Mouse (Mus musculus): ENCODE results near the gene Ndufb2. TPM values are rescaled to one million over a fixed set of nuclear protein-coding genes. Genes with fewer than 3 reads are reported as not detected.

Ndufb2 gene
- total RNA-seq (2012; rRNA removed) (137 and 144 TPM in 2 replicates), polyA plus RNA-seq (2012; ENCODE audit: insufficient read depth in 1 of 2, insufficient read length in 2 of 2, low read depth in 1 of 2, low replicate concordance in 2 of 2, missing spikeins in 1 of 2) (10 to 100 TPM in 1 of 2 experiments, not detected in 1; 80.0 TPM)

DNA sequence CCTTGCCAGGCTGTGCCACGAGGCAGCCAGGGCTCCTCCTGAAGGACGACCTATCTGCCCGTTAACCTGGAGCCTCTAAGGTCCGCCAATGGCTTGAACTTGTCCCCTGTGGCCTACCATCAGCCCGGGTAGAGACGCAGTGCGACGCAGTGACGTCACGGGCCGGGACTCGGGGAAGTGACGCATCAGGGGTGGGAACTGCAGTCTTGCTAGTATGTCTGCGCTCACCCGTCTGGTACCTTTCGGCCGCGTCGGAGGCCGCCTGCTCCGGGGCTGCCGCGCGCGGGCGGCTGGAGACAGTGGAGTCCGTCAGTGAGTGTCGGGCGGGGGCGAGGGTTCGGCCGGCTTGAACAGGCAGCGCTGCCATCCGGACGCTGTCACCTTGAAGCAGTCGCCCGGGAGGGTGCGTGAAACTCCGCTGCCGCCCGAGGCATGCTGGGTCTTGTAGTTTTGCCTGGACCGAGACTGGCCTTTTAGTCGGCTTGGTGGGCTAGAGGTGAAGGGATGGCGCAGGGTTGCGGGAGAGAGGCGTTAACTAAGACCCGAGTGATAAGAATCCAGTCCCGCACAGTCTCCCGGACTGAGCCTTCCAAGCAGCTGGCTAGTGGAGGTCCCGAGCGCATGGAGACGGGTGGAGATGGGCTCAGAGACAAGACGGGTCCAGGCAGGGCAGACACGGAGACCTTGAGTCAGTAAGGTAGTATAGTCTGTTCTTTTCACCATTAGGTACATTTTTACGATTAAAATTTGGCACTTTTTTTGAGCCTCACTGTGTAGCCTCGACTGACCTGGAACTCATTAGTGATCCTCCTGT lies at the start of gene Ndufb2:
Gene Ndufb2, plus strand, starts transcription at position 174 of the 814 bp plus-strand sequence.
- Histone ChIP-seq H3K27me3 (ENCODE audit: control insufficient read depth in 1 of 2, insufficient read depth in 2 of 2, low read length in 2 of 2) (no peaks in the 10 kb centered on the region), H3K79me2 (ENCODE audit: control insufficient read depth, insufficient read depth, low read length, poor library complexity) (peaks cover 14% of the 10 kb centered on the region), H3K4me1 (ENCODE audit: control insufficient read depth in 1 of 2, insufficient read depth in 2 of 2, low read length in 2 of 2) (peaks cover 3 to 9% of the 10 kb centered on the region in 2 experiments; a peak in 3 of 4 replicates), H3K4me3 (ENCODE audit: control insufficient read depth in 1 of 2, insufficient read depth in 1 of 2, low read depth in 2 of 2, low read length in 2 of 2) (peak within 1 kb of the TSS; percentile 82 to 98), H3K36me3 (ENCODE audit: control insufficient read depth in 1 of 2, insufficient read depth in 2 of 2, low read length in 2 of 2) (peaks cover 4 to 8% of the 10 kb centered on the region in 2 experiments), H3K27ac (ENCODE audit: control insufficient read depth, low read depth, low read length) (peak within 1 kb of the TSS; percentile 63), H3K9me3 (replicated peaks; ENCODE audit: insufficient read depth, low read length) (no peaks in the 10 kb centered on the region), H3K9ac (ENCODE audit: control insufficient read depth, low read depth, low read length, poor library complexity, severe bottlenecking) (peak within 1 kb of the TSS; percentile 84)
- peak; percentile 97 for DNase-seq (ENCODE audit: low read depth, low spot score)
- peak; percentile 97 for TF ChIP-seq POLR2AphosphoS2 (IDR thresholded peaks at IDR 0.05; ENCODE audit: low read length)
- TF ChIP-seq RCOR1 (IDR thresholded peaks at IDR 0.05; ENCODE audit: low read depth, low read length): 0 out of 2 replicates have a peak, but pooled peaks have one; percentile 12
- TF ChIP-seq POLR2AphosphoS5 (IDR thresholded peaks at IDR 0.05; ENCODE audit: borderline replicate concordance, low read depth, low read length): 0 out of 2 replicates have a peak, but pooled peaks have one; percentile 66
- TF ChIP-seq USF2 (IDR thresholded peaks at IDR 0.05; ENCODE audit: borderline replicate concordance in 1 of 2, insufficient read depth in 1 of 2, low read depth in 1 of 2, low read length in 2 of 2): no peak
- peak; percentile 25; the same call in 1 of the 2 replicates for TF ChIP-seq MAZ (IDR thresholded peaks at IDR 0.05; ENCODE audit: low read depth, low read length)
- peak; percentile 45; the same call in 1 of the 2 replicates for TF ChIP-seq MXI1 (IDR thresholded peaks at IDR 0.05; ENCODE audit: low read depth, low read length)
- TF ChIP-seq BHLHE40 (IDR thresholded peaks at IDR 0.05; ENCODE audit: borderline replicate concordance, low read depth, low read length): no peak
- peak; percentile 65; the same call in 1 of the 2 replicates for TF ChIP-seq TCF12 (IDR thresholded peaks at IDR 0.05; ENCODE audit: low read depth, low read length)
- 0 out of 2 replicates have a peak, but pooled peaks have one; percentile 23 for TF ChIP-seq USF1 (IDR thresholded peaks at IDR 0.05; ENCODE audit: low read depth, low read length)
- peak; percentile 94 for TF ChIP-seq HCFC1 (IDR thresholded peaks at IDR 0.05; ENCODE audit: low read depth, low read length)
- TF ChIP-seq KAT2A (conservative IDR thresholded peaks at IDR 0.05; ENCODE audit: low read depth, low read length): peak; percentile 76
- TF ChIP-seq MEF2A (IDR thresholded peaks at IDR 0.05; ENCODE audit: extremely low read depth, insufficient replicate concordance, low read depth, low read length, poor library complexity, severe bottlenecking): peak; percentile 53; the same call in 1 of the 2 replicates
- peak; percentile 78 for TF ChIP-seq TBP (IDR thresholded peaks at IDR 0.05; ENCODE audit: low read depth, low read length)
- no peak for TF ChIP-seq GATA1 (IDR thresholded peaks at IDR 0.05; ENCODE audit: low read depth, low read length)
- peak; percentile 42; the same call in 1 of the 2 replicates for TF ChIP-seq GABPA (IDR thresholded peaks at IDR 0.05; ENCODE audit: low read depth, low read length)
- no peak for TF ChIP-seq CTCF (IDR thresholded peaks at IDR 0.05 in 2 of 3, conservative IDR thresholded peaks at IDR 0.05 in 1 of 3; ENCODE audit: control insufficient read depth in 1 of 3, insufficient read depth in 1 of 3, low read depth in 2 of 3, low read length in 3 of 3, poor library complexity in 1 of 3, severe bottlenecking in 1 of 3)
- TF ChIP-seq UBTF (IDR thresholded peaks at IDR 0.05; ENCODE audit: borderline replicate concordance, insufficient read depth, low read depth, low read length): no peak
- TF ChIP-seq MAFK (IDR thresholded peaks at IDR 0.05; ENCODE audit: borderline replicate concordance, low read depth, low read length): no peak
- TF ChIP-seq ZMIZ1 (IDR thresholded peaks at IDR 0.05; ENCODE audit: low read depth, low read length): peak; percentile 94
- TF ChIP-seq ZC3H11A (IDR thresholded peaks at IDR 0.05; ENCODE audit: low read depth, low read length): no peak
- peak; percentile 39; the same call in 1 of the 2 replicates for TF ChIP-seq ETS1 (IDR thresholded peaks at IDR 0.05; ENCODE audit: low read depth, low read length)
- peak; percentile 91 for TF ChIP-seq NELFE (IDR thresholded peaks at IDR 0.05; ENCODE audit: low read depth, low read length)
- TF ChIP-seq ZNF384 (IDR thresholded peaks at IDR 0.05; ENCODE audit: low read depth, low read length): no peak
- no peak for TF ChIP-seq E2F4 (IDR thresholded peaks at IDR 0.05; ENCODE audit: borderline replicate concordance, low read depth, low read length)
- TF ChIP-seq NRF1 (IDR thresholded peaks at IDR 0.05; ENCODE audit: insufficient read depth, low read depth, low read length, poor library complexity, severe bottlenecking): peak; percentile 41; the same call in 1 of the 2 replicates
- peak; percentile 70; the same call in 1 of the 2 replicates for TF ChIP-seq MAX (IDR thresholded peaks at IDR 0.05; ENCODE audit: low read length)
- peak; percentile 75 for TF ChIP-seq SIN3A (IDR thresholded peaks at IDR 0.05; ENCODE audit: low read length)
- no peak for TF ChIP-seq EP300 (IDR thresholded peaks at IDR 0.05; ENCODE audit: low read depth in 1 of 2, low read length in 2 of 2)
- TF ChIP-seq JUND (IDR thresholded peaks at IDR 0.05; ENCODE audit: low read depth, low read length): no peak
- TF ChIP-seq ZKSCAN1 (IDR thresholded peaks at IDR 0.05; ENCODE audit: low read depth, low read length): peak; percentile 56; the same call in 1 of the 2 replicates
- peak; percentile 57 for TF ChIP-seq ELF1 (IDR thresholded peaks at IDR 0.05; ENCODE audit: low read depth, low read length)
- TF ChIP-seq MYB (IDR thresholded peaks at IDR 0.05; ENCODE audit: low read depth, low read length): no peak
- TF ChIP-seq MYC (IDR thresholded peaks at IDR 0.05; ENCODE audit: low read depth, low read length): peak; percentile 69; the same call in 1 of the 2 replicates
